Mouse (Mus musculus): ENCODE measurements around the gene Ankzf1.

DNA sequence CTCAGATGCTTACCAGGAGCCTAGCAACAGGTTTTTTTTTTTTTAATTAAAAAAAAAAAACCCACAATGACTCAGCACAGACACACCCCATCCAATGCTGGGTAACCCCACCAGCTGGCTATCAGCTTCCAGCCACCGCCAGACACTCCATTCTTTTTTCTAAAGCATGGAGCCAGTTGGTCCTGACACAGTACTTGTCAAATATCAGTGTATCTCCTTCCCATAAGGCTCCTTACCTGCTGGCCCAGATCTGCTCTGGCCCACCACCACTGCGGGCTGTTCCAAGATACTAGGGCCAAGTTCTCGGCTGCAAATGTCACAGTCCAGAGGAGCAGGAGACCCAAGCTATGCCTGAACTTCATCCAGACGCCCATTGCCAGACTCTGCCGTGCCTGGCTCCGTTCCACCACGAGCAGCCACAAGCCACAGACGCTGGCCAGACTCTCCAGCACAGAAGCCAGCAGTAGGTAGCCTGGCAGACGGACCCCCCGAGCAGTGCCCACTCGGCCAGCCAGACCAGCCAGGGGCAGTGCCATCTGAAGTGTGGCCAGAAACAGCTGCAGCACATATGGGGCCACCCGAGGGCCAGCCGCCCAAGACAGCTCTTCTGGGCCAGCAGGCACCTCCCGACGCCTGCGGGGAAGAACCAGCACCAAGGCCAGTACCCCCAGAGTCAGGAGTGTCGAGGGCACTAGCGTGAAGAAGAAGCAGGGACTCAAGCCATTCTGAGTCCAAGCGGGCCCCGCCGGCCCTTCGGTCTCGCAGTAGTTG is 12.4 kb upstream of the Ankzf1 start:
- no peak for TF ChIP-seq POLR2A (IDR thresholded peaks at IDR 0.05; ENCODE audit: extremely low read depth, insufficient read depth, low read length)
- TF ChIP-seq CTCF (IDR thresholded peaks at IDR 0.05; ENCODE audit: extremely low read depth, insufficient read depth, low read length), result no peak
